Mouse (Mus musculus) monocyte, adult 5-6 weeks (primary cell): Measurements from ENCODE around the gene Ino80. TPM values are rescaled to one million over a fixed set of nuclear protein-coding genes. Genes with fewer than 3 reads are reported as not detected.

ENCODE experiments used
- ATAC-seq: fragments of 153-309, 156-312 bp; replicated peaks from 2 replicates; pipeline ENCODE4 v1.8.0; 2017; ENCODE audit warnings: mild to moderate bottlenecking; ENCODE audit not compliant: low TSS enrichment, insufficient number of reproducible peaks, severe bottlenecking, poor library complexity, low FRiP score
- total RNA-seq: library from RNA; stranded (forward); fragments of 200-1000, 200-491, 200-594 nt; gene quantifications from 3 replicates; pipeline ENCODE4 v1.2.3, GENCODE M21; 2017

The Ino80 gene
- total RNA-seq, 1 experiment from 2014 or later, result 24.8 TPM

DNA sequence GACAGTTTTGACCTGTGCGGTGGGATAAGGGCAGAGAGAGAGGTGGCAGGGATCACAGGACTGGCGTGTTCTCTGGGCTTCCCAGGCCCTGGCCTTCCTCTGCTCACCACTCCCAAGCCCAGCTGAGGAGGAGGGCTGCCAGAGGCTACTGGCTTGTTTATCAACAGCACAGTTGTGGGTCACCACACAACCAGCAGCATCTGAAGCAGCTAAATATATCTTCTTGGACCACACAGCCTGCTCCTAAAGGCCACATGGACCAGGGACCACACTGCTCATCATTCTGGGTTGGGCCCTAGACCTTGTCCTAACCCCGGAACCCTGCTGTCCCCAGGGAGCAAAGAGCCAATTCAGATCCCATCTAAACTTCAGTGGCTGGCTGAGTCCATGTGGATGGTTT is 112.5 kb downstream of the Ino80 start:
- ATAC-seq, result no peak

DNA sequence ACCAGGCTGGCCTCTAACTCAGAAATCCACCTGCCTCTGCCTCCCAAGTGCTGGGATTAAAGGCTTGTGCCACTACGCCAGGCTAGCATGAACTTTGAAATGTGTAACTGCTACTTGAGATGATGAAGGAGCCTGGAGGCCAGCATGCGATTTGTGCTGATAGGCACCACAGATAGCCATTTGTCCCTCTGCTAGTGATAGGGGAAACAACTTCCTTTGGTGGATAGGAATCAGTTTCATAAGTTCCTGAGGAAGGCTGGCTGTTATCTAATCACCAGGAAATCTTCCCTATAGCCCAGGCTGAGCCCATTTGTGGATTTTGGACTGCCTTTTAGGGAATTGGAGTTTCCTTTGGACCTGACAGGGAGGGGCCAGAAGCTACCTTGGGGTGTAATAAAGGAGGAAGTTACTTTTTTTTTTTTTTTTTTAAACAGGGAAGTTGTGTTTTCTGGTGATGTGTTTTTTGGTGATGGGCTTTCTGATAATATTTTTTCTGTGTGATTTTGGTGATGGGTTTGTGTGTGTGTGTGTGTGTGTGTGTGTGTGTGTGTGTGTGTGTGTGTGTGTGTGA is 117.7 kb downstream of the Ino80 start:
- no peak for ATAC-seq

DNA sequence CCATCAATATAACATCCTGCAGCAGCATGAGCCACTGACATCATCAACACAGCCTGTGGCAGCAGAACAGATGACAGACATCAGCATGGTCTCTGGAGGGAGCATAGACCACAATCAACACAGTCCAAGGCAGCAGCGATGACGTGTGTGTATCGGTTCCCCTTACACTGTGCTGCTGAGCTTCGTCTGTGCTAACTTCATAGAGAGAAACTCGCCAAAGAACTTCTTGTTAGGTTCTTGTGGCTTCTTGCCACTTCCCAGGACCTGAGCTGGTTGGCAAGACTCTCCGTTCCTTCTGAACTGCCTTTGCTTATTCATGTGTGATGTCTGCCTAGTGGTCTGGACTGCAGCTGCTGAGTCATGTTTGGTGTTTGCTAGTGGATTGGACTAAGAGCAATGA is 119.2 kb downstream of the Ino80 start:
- ATAC-seq, result no peak

DNA sequence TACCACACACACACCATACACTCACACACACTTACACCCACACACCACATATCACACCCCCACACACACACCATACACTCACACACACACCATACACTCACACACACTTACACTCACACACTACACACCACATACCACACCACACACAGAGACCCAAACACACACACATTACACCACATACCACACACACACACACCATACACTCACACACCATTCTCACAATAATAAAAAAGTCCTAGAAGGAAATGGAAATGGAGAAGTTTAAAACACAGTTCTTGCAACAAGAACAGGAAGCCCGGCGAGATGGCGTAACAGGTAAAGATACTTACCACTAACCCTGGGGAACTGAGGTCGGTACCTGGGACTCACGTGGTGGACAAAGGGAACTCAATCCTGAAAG is 120.7 kb downstream of the Ino80 start:
- ATAC-seq, result peak; percentile 67

DNA sequence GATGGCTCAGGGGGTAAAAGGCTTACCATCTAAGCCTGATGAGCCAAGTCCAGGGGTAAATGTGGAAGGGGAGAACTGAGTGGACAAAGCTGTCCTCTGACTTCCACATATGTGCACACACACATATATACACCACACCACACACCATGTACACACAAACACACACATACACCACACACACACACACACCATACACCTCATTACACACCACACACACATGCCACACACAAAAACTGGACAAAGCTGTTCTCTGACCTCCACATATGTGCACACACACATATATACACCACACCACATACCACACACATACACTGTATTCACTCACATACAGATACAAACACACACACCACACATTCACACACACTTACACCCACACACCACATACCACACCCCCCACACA is 121.2 kb downstream of the Ino80 start:
- ATAC-seq, result no peak

DNA sequence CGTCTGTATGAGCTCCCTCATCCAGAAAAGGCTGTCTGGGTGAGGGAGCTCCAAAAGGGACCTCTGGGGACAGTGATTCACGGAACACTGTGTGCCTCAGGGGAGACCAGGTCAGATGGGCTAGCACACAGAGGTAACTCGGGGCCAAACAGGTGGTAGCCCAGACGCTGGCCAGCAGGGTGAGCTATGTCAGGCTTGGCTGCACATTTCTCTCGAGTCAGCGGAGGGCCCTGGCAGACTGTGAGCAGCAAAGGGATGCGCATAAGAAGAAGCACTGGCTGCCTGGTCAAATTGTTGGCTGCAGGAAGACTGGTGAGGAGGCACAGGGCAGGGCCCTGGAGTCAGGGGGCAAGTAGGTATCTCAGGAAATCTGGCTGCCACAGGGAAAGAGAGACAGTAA is 121.8 kb downstream of the Ino80 start:
- no peak for ATAC-seq

DNA sequence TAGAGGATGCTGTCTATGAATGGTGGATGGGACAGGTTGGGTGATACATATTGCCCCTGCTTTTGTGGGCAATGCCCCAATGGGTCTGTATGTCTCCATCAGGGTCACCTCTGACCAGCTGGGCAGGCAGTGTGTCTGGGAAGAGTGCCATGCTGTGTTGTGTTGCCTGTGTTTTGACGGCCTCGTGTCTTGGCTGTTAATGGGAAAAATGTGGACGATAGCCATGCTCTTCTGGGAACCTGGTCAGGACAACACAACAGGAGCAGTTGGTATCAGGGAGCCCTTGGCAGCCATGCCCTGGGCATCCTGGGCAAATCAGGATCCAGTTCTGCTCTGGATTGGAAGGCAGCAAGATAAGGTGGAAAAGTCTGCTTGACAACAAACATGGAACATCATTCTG is 122.4 kb downstream of the Ino80 start:
- ATAC-seq, result no peak

DNA sequence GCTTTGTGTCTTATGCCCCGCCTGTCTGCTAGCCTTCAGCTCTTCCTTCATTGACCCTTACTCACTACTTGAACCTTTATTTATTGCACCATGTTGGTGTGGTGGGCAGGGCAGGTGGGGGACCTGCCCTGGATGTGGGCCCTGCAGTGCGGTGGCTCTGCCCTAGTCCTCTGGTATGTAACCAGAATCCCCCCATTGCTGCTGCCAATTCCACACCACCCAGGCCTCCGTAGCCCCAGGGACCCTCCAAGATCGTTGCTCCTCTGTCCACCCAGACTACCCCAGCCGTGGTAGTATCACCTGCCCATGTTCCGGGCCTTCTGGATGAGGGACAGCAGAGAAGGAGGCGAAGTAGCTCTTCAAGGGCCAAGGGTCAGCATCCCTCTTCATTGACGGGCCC is 123.8 kb downstream of the Ino80 start:
- no peak for ATAC-seq

DNA sequence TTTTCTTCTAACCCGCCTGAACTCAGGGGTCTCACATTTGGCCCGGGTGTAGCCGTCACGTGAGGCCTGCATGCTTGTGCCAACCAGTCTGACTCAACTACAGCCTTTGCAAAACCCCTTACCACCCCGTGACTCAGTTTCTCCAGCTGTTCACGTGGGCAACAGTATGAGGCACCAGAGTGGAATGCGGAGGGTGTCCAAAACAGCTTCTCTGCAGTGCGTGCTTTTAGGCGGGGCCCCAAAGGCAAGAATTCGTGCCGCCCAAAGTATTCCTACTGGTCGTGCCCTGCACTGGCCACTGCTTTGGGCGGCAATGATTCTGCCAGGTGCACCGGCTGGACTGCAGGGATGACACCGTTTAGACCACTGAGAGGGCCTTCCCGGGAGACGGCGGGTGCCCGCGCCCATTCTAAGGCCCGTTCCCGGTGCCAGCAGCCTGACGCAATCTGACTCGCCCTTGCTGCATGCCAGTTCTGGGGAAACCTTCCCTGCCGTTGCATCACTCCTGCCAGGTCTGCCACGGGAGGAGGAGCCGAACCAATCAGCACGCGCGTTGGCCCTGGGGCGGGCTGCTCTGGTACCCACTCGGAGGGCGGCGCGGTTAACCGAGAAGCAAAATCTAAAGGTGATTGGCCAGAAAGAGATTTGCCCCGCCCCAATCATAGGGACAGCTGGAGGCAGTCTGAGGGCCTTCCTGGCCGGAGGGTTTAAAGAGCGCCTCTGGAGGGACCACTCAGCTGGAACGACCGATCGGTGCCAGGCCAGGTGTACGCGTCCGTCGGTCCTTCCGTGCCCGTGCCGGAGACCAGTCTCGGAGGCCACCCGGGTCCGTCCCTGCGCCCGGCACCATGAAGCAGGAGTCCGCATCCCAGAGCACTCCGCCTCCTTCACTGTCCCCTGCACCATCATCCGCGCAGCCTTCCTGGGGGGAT is 126.7 kb downstream of the Ino80 start, which contains the start of gene Chac1:
Gene Chac1 (plus strand): TSS at position 675 of the 932 bp plus-strand sequence.
- peak; percentile 52; the same call in 1 of the 2 replicates for ATAC-seq

DNA sequence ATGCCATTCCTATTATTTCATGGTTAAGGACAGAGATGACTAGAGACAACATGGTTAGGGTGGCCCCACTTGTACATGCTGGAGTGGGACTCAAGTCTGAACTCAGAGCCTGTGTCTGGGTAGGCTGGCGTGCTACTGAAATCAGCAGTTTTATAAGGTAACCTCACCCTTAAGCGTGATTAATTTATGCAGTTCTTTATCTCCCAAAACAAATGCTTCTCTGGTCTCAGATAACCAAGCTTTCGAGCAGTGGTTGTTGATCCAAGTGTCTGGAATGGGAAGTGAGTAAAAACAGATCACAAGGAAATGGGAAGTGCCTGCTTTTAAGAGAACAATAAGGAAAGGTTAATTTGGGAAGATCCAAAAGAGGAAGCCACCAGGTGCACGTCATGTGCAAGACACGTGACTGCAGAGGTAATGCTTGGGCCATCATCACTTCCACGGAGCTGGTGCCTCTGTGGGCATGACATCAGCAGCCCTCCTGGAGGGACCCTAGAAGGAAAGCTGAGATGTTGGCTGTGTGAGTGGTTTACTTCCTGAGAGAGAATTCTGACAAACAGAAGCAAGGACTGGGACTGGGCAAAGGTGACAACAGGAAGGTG is 132.8 kb downstream of the Ino80 start:
- no peak for ATAC-seq

DNA sequence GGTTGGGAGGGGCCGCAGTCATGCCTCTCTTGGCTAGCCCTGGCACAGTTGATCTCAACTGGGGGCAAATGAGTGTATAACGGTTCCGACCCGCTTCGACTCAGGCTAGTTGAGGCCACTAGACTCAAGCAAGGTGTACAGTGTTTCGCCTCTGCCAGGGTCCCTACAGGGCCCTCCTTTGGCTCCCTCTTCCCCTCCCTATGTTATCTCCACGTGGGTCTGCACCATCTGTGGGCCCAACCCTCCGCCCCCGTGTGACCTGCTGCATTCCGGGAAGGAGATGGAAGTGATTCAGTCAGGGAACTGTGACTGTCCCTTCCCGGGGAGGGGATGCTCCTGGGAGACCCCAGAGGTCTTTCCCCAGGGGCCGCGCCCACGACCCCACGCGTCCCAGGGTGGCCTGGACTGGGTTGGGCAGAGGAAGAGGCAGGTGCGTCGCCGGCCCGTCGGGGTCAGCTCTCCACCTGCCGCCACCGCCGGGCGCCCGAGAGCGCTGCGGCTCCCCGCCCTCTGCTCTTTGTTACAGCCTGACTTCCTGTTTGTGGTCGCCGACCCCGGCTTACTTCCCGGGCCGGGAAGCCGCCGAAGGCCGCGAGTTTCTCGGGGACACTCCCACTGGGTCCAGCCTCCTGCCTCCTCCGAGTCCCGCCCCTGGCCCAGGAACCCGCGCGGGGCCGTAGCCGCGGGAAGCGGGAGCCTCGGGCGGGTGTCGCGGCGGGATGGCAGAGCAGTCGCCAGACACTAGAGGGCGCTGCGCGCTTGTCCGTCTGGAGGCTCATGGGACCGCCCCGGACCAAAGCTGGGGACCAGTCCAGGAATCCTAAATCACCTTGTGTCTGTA is 139.8 kb downstream of the Ino80 start:
- ATAC-seq, result peak; percentile 81

DNA sequence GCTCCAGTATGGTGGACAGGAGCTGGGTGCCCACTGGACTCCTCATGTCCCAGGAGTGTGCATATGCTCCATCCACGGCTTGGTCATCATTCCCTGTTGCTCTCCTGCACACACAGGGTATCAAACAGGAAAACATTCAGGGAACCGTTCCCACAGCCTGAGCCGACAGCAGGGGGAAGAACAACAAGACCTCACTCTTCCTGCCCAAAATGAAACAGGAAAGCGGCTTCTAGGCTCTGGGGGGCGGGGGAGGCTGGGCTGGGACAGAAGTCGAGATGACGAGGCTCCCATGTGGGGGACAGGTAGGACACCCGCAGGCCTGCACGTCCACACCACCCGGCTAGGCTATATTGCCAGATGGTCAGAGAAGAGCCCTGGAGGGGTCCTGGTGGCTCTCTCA is 141.0 kb downstream of the Ino80 start:
- no peak for ATAC-seq

DNA sequence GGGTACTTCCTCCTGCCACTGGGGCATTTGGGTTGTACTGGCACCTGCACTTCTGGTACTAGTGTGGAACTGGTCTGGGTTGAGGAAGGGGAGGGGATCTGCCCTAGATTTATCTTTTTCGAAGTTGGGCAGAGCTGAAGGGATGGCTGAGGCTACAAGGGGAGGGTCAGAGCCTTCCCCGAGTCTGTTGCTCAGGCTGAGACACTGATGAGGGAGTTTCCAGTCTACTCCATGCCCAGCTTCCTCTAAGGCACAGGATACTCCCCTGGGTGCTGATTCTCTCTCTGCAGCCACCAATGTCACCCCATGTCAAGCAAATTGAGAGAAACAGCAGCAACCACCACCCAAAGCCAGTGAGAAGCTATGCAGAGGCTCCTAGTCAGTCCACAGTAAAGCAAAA is 141.5 kb downstream of the Ino80 start:
- ATAC-seq, result no peak

DNA sequence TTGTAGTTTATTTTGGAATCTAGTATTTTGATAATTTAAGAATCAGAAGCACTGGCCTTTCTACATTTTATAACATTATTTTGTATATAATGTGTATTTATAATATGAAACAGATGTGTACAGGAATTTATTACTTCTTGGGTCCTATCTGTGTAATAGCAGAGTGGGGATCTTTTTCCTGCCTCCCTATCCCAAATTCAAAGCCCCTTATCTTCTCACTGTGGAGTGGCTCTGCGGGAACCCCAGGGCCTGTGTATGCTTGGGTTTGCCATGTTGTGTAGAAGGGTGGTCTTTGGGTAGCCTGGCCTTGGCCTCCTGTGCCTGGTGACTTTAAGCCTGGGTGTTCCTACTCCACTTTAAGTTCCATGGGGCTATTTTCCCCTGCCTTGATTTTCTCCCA is 142.0 kb downstream of the Ino80 start:
- no peak for ATAC-seq

DNA sequence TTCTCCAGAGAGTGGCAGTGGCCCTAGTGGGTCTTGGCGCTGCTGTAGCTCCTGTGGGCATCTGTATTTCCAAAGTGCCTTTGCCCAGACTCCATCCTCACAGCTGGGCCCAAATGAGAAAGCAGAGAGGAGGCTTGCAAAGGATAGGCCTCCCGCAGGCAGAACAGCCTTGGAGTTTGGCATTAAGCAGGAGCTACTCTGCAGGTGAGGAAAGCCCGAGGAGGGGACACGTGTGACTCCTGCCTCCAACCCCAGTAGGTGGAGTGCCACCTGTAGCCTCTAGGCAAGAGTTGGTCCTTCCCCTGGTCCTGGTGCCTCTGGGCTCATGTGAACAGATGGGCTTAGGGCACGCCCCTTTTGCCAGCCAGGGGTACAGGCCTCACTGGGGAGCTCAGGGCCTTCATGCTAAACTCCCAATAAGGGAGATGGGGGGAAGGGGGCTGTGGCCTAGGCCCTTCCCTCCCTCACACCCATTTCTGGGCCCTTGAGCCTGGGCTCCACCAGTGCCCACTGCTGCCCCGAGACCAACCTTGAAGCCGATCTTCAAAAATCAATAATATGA is 142.4 kb downstream of the Ino80 start:
- ATAC-seq, result no peak

DNA sequence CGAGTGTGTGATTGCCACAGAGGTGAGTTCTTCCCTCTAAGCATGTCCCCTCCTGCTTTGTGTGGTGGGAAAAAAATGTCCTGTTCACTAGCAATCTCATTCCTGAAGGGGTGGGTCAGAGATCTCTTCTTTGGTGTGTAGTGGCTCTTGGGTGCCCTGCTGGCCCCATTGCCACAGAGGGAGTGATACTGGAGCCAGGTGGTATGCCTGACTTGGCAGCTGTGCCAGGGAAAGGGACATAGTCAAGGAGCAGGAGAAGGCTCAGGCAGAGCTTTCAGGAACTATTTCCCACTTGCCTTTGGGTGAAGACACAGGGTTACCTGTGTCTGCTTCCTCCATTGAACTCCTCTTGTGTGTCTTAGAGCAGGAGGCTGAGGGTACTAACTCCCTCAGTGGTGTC is 143.4 kb downstream of the Ino80 start:
- ATAC-seq, result no peak

DNA sequence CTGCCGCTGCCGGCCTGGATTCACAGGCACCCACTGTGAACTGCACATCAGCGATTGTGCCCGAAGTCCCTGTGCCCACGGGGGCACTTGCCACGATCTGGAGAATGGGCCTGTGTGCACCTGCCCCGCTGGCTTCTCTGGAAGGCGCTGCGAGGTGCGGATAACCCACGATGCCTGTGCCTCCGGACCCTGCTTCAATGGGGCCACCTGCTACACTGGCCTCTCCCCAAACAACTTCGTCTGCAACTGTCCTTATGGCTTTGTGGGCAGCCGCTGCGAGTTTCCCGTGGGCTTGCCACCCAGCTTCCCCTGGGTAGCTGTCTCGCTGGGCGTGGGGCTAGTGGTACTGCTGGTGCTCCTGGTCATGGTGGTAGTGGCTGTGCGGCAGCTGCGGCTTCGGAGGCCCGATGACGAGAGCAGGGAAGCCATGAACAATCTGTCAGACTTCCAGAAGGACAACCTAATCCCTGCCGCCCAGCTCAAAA is 145.3 kb downstream of the Ino80 start:
- no peak for ATAC-seq

DNA sequence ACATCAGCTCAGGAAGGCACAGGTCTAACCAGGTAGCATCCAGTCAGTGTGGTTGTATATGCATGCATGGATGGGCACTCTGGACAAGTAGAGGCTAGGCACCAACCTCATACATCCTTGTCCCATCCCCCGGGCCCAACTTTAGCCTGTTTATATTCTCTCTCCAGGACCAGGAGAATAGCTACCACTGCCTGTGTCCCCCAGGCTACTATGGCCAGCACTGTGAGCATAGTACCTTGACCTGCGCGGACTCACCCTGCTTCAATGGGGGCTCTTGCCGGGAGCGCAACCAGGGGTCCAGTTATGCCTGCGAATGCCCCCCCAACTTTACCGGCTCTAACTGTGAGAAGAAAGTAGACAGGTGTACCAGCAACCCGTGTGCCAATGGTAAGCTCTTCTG is 146.7 kb downstream of the Ino80 start:
- no peak for ATAC-seq
